Mouse (Mus musculus) G1E (cell line): ENCODE results near the gene Gtf2h4.

Experiments used
- CTCF ChIP-seq: IDR thresholded peaks from 2 replicates; pipeline ENCODE4 v1.5.1; 2012; ENCODE audit warnings: low read depth, low read length, inconsistent platforms, mixed read lengths
- GATA1 ChIP-seq: IDR thresholded peaks from 2 replicates; pipeline ENCODE4 v1.6.1; 2012; ENCODE audit warnings: borderline replicate concordance, low read length, inconsistent platforms, mixed read lengths
- POLR2AphosphoS5 ChIP-seq: IDR thresholded peaks from 2 replicates; pipeline ENCODE4 v1.6.1; 2012; ENCODE audit warnings: low read depth, low read length, inconsistent platforms; ENCODE audit not compliant: insufficient replicate concordance
- TAL1 ChIP-seq: conservative IDR thresholded peaks from 2 replicates; pipeline ENCODE4 v1.6.1; 2012; ENCODE audit warnings: low read depth, low read length, inconsistent platforms, mixed read lengths

DNA sequence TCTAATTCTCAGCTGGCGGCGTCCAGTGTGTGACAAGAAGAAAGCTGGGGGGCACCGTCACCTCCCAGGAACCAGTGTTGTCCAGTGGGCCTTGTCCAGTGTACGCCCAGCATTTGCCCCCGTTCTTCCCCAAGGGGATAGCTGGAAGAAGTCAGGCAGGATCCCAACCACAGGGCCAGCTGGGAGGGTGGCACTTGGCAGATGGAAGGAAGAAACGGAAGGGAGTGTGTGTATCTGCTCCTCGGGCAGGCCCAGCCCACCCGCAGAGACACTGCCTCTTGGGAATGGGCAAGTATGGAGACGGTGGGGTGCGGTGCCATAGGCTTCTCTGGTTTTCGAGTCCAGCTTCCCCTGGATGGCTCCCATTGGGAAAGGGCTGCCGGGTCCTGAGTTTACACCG lies 8.4 kb upstream of the Gtf2h4 start:
- TF ChIP-seq CTCF (no peak), TAL1 (no peak), GATA1 (no peak), POLR2AphosphoS5 (no peak)
